Mouse (Mus musculus) intestine, embryonic 16.5 days (tissue): ENCODE measurements at regions not wholly inside any gene's neighbourhood (a gene's known extent, or its start where the extent isn't known, plus 50 kb on each side); places are given as distances from the start of the nearest gene placed in this dataset.

Experiments used
- ATAC-seq: fragments of 200-750 bp; cut with Nextera tagmentation; 2 replicates; pipeline ENCODE4 v1.8.0; 2017; ENCODE audit warnings: moderate TSS enrichment, moderate library complexity
- H3K27ac ChIP-seq: fragments of 300-500 bp; sonication (generic); 2 replicates; pipeline ENCODE4 v1.5.1; 2014; ENCODE audit warnings: mild to moderate bottlenecking, low read length
- H3K27me3 ChIP-seq: fragments of 300-500 bp; sonication (generic); replicated peaks from 2 replicates; pipeline ENCODE4 v1.6.1; 2014; ENCODE audit warnings: low read length, control low read depth, mixed read lengths; ENCODE audit not compliant: control insufficient read depth, insufficient read depth
- H3K36me3 ChIP-seq: fragments of 300-500 bp; sonication (generic); 2 replicates; pipeline ENCODE4 v1.6.1; 2014; ENCODE audit warnings: low read length, control low read depth; ENCODE audit not compliant: control insufficient read depth, insufficient read depth
- H3K4me1 ChIP-seq: fragments of 300-500 bp; sonication (generic); 2 replicates; pipeline ENCODE4 v1.6.1; 2014; ENCODE audit warnings: low read length, control low read depth, mixed read lengths; ENCODE audit not compliant: control insufficient read depth, insufficient read depth
- H3K4me2 ChIP-seq: fragments of 300-500 bp; sonication (generic); 2 replicates; pipeline ENCODE4 v1.6.1; 2014; ENCODE audit warnings: low read depth, low read length, control low read depth
- H3K4me3 ChIP-seq: fragments of 300-500 bp; sonication (generic); 2 replicates; pipeline ENCODE4 v1.5.1; 2014; ENCODE audit warnings: mild to moderate bottlenecking, low read length
- H3K9ac ChIP-seq: fragments of 300-500 bp; sonication (generic); 2 replicates; pipeline ENCODE4 v1.6.1; 2014; ENCODE audit warnings: low read depth, low read length
- H3K9me3 ChIP-seq: fragments of 300-500 bp; sonication (generic); 2 replicates; pipeline ENCODE4 v1.6.1; 2016; ENCODE audit warnings: low read length, control low read depth; ENCODE audit not compliant: control insufficient read depth
- WGBS: fragments of 180-500 bp; shearing (Covaris S2); extraction: QIAGEN DNeasy Blood & Tissue Kit; methylation state at CpG from one replicate; pipeline ENCODE4 v1.1.7; 2014; 5-methylcytosine and 5-hydroxymethylcytosine counted together

DNA sequence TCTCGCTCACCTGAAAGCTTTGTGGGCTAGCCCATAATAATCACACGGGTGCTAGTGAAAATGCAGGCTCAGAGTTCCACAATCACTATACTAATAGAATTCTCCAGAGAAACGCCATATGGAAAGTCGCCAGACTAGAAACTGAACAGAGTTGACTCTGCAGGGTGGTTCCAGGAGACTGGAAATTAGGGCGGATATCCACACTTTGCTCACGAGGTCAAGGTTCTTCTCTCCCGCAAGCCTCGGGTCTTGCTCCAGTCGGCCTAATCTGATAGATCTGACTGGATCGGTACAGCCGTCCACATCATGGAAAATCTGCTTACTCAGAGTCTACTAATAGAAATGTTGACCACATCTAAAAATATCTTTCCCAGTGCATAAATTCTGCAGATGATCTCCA lies 61.6 kb upstream of the Sfrp2 start:
- WGBS = 79% methylated on average over 11 of the region's 11 CpGs
- Histone ChIP-seq H3K4me3 (no peak overlapping the region), H3K9ac (no peak overlapping the region)

DNA sequence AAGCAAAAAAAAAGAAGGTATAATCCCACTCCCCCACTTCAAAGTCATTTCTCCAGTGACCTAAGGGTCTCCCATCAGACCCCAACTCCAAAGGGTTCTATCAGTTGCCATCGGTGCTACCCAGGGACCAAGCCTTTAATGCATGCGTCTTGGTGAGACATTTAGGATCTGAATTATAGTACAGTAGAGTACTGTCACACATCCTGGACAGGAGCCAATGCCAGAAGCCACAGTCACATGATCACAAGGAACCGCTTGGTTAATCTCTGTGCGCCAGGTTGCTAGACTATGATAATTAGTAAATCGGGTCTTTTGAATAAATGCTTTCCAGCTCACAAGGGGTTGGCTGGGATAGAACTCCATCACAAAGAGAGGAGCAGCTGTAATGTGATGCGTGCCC lies 60.9 kb upstream of the Sfrp2 start:
- 94% methylated on average over 6 of the region's 6 CpGs for WGBS
- Histone ChIP-seq H3K9me3 (no peaks in the 10 kb centered on the region), H3K27ac (no peak overlapping the region), H3K27me3 (no peaks in the 10 kb centered on the region), H3K4me2 (no peak overlapping the region), H3K36me3 (no peaks in the 10 kb centered on the region), H3K4me1 (peaks cover 4% of the 10 kb centered on the region; the same call in 1 of the 2 replicates), H3K4me3 (no peak overlapping the region), H3K9ac (no peak overlapping the region)
- no peak for ATAC-seq

More for the DNA sequence above, 61.6 kb upstream of the Sfrp2 start:
- H3K27me3 ChIP-seq = no peaks in the 10 kb centered on the region
- no peaks in the 10 kb centered on the region for H3K9me3 ChIP-seq
- H3K36me3 ChIP-seq = no peaks in the 10 kb centered on the region
- H3K4me2 ChIP-seq = no peak overlapping the region
- peaks cover 4% of the 10 kb centered on the region; the same call in 1 of the 2 replicates for H3K4me1 ChIP-seq
- no peak overlapping the region for H3K27ac ChIP-seq
- no peak for ATAC-seq

DNA sequence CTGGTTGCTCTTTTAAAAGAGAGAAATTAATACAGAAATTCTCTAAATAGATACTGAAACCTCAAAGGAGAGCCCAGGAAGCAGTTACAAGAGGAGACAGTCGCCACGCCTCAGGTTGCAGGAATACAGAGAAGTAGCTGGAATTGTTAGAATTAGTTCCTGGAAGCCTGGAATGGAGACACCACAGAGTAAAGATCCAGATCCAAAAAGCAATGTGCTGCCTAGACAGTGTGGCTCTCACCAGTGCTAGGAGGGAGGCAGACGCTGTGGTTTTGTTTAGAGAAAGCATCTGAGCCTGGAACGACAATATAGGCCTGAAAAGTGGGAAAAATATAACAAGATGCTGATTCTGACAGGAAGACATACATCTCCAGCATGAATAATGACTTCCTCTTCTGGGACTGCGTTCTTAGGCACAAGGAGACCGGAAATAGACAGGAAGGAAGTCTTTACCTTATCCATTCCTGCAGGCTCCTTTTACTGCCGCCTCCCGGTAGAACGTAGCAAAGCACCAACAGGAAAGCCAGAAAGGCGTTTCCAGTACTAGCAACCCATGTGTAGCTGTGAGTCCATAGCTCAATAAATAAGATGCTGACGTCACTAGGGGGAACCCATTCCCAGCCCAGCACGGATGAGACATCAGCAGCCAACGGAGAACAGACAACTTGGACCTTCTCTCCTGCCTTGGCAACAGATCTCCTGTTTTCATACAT lies 59.4 kb upstream of the Sfrp2 start:
- no peaks in the 10 kb centered on the region for H3K27me3 ChIP-seq
- ATAC-seq = peak; percentile 52
- peaks cover 9% of the 10 kb centered on the region for H3K4me1 ChIP-seq
- no peak overlapping the region for H3K4me3 ChIP-seq
- no peak overlapping the region for H3K9ac ChIP-seq
- H3K9me3 ChIP-seq = no peaks in the 10 kb centered on the region
- H3K27ac ChIP-seq = no peak overlapping the region
- 46% methylated on average over 13 of the region's 13 CpGs for WGBS
- H3K4me2 ChIP-seq = no peak overlapping the region
- H3K36me3 ChIP-seq = no peaks in the 10 kb centered on the region

DNA sequence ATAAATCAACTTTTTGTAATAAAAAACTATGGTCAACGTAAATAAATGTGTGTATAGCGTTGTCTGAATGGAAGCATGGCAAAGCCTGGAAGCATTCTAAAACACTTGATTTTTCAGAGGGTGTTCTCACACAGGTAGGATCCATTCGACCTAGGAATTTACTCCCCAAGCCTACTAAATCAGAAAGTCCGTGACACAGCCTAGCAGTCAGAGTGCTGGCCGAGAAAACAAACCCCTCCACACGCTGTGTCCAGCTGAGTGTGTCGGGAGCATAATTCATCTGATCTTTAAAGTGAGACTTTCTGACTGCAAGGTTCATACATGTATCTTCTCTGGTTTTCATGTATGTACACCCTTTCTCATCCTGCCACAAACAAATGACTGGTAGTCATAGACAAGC lies 58.8 kb upstream of the Sfrp2 start:
- Histone ChIP-seq H3K36me3 (no peaks in the 10 kb centered on the region), H3K9me3 (no peaks in the 10 kb centered on the region), H3K9ac (no peak overlapping the region), H3K4me2 (no peak overlapping the region), H3K4me1 (peaks cover 9% of the 10 kb centered on the region), H3K27ac (no peak overlapping the region), H3K4me3 (no peak overlapping the region), H3K27me3 (no peaks in the 10 kb centered on the region)
- WGBS = 66% methylated on average over 7 of the region's 7 CpGs
- ATAC-seq = no peak

DNA sequence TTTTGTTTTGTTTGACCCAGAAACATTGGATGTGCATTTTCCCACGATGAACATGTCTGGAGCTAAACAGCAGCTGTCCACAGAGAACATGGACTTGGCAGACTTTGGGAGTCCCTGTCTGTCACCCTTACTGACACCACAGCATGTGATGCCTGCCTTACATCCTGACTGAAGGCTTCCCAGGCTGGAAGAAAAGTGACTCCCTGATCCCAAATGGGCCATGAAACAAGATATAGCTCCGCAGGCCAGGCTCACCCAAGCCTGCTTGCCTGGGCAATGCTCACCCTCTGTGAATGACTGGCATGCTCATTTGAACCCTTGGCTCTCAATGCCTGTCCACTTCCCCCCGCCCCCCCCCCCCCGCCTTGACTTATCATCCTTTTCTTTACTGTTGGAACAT lies 57.1 kb upstream of the Sfrp2 start:
- H3K9ac ChIP-seq = no peak overlapping the region
- no peaks in the 10 kb centered on the region for H3K9me3 ChIP-seq
- ATAC-seq = no peak
- no peak overlapping the region for H3K4me2 ChIP-seq
- no peak overlapping the region for H3K4me3 ChIP-seq
- H3K27me3 ChIP-seq = no peaks in the 10 kb centered on the region
- no peaks in the 10 kb centered on the region for H3K36me3 ChIP-seq
- peaks cover 9% of the 10 kb centered on the region for H3K4me1 ChIP-seq
- no peak overlapping the region for H3K27ac ChIP-seq
- 72% methylated on average over 4 of the region's 4 CpGs for WGBS

DNA sequence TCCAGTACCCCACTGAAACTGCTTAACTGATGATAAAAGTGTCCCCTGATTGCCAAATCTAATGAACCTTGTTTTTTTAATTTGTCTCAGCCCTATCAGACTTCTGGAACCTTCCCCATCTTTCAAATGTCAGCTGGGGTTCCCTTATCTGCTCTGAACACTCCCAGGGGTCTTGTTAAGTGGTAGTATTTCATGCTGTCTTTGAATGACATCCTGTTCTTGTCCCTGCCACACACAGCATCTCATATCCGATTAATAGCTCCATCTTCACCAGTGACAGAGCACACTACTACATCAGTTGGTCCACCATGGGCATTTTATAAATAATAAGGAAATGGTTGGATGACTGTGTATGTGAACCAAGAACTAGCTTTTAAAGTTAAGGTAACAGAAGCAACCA lies 56.6 kb upstream of the Sfrp2 start:
- H3K27ac ChIP-seq = no peak overlapping the region
- no peak overlapping the region for H3K9ac ChIP-seq
- H3K4me1 ChIP-seq = peaks cover 9% of the 10 kb centered on the region
- no peaks in the 10 kb centered on the region for H3K27me3 ChIP-seq
- H3K4me2 ChIP-seq = no peak overlapping the region
- no peak for ATAC-seq
- no peaks in the 10 kb centered on the region for H3K36me3 ChIP-seq
- no peaks in the 10 kb centered on the region for H3K9me3 ChIP-seq
- no peak overlapping the region for H3K4me3 ChIP-seq
- WGBS = 57% methylated on average over 1 of the region's 1 CpGs

DNA sequence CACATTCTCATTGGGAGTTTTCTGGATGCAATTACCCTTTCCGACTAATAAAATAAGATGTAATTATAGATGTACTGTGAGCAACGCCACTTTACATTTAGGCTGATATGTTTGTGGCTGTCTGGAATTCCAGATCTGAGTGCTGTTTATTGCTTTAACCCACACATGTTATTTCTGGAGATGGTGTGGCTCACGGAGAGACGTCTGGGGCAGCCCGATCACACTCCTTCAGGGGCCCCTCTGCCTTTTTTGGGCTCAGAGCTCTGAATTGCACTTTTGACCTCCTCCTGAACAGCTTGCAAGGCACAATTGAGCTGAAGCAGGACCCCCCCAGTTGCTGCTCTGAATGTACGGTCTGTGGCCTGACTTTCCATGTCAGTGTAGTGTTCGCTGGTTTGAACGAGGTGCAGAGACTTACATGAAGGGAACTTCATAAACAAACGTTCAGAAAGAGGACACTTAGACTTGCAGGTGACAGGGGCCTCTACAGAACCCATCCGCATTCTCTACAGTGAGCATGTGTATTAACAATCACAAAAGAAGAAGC lies 55.1 kb upstream of the Sfrp2 start:
- Histone ChIP-seq H3K9ac (no peak overlapping the region), H3K4me1 (peaks cover 9% of the 10 kb centered on the region), H3K9me3 (no peaks in the 10 kb centered on the region), H3K27ac (no peak overlapping the region), H3K36me3 (no peaks in the 10 kb centered on the region), H3K27me3 (no peaks in the 10 kb centered on the region), H3K4me3 (no peak overlapping the region), H3K4me2 (no peak overlapping the region)
- no peak for ATAC-seq
- 40% methylated on average over 10 of the region's 10 CpGs for WGBS

DNA sequence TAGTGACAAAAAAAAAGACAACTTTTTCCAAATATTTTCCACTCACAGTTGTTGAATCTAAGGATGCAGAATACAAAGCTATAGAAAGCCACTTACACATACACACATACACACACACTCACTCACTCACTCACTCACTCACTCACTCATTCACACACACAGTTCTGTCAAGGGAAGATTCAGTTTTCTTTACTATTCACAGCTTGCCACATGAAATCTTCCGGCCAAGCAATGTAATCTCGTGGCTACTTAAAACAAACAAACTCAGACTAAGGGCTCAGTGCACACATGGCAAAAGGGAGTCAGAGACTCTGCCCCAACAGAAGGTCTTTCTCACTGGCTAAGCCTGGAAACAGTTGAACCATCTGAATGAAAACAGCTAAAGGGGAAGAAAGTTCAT lies 53.8 kb upstream of the Sfrp2 start:
- Histone ChIP-seq H3K9me3 (no peaks in the 10 kb centered on the region), H3K9ac (no peak overlapping the region), H3K4me2 (no peak overlapping the region), H3K27ac (no peak overlapping the region), H3K4me3 (no peak overlapping the region), H3K36me3 (no peaks in the 10 kb centered on the region), H3K4me1 (peaks cover 6% of the 10 kb centered on the region; the same call in 1 of the 2 replicates), H3K27me3 (no peaks in the 10 kb centered on the region)
- no peak for ATAC-seq
- 43% methylated on average over 2 of the region's 2 CpGs for WGBS

DNA sequence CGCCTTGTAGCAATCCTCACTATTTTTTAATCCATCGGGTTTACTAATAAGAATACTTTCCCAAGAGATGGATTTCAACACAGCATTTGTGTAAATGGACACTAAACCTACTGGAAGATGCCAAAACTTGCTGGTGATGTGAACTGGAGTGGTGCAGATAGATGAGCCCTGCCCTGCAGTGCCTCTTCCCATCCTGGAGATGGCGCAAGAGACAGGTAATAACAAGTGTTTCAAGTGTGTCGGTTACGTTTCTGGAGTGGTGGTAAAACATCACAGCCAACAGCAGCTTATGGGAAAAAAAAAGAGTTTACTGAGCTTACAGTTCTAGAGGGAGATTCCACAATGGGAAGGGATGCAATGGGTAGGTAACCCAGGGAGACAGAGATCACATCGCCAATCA lies 51.5 kb upstream of the Sfrp2 start:
- H3K4me3 ChIP-seq = no peak overlapping the region
- H3K27ac ChIP-seq = no peak overlapping the region
- WGBS = 63% methylated on average over 6 of the region's 6 CpGs
- no peaks in the 10 kb centered on the region for H3K27me3 ChIP-seq
- H3K36me3 ChIP-seq = no peaks in the 10 kb centered on the region
- no peak overlapping the region for H3K4me2 ChIP-seq
- no peaks in the 10 kb centered on the region for H3K9me3 ChIP-seq
- peaks cover 9% of the 10 kb centered on the region; the same call in 1 of the 2 replicates for H3K4me1 ChIP-seq
- ATAC-seq = no peak
- H3K9ac ChIP-seq = no peak overlapping the region
